Comparison of ENCODE assay signal across 8 mouse cellular contexts in the genomic region with DNA sequence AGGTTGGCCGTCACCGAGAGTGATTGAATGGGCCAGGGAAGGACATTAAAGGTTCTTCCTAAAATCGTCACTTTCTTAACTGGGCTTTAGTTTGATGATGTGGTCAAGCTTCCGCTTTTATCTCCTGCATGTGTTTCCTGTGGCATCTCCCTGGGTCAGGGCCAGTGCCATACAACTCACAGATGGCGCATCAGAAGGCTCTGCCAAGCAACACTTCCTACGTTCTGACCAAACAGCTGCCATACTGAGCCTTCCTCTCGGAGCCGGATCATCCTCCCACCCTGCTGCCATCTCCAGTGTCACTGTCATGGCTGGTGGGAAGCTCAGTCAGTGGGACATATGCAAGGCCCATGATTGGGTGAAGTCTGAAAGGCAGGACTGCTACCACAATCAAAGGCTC. TPM values are rescaled to one million over a fixed set of nuclear protein-coding genes. Genes with fewer than 3 reads are reported as not detected.
DNase-seq lines count a peak whose midpoint lies in the region; ATAC-seq lines count a peak whose summit lies in the region.
"Had no signal": no experiment of that assay in that cellular context is flagged by ENCODE, and none has a peak within 500 bp of the region (broad histone marks: within the 10 kb centered on the region; RNA-seq: fewer than 3 reads in every experiment).

No protein-coding gene starts in this region.

- WGBS in forebrain, embryonic 16.5 days = 71% methylated on average over 8 of the region's 8 CpGs

- DNase-seq in right cerebral cortex, adult 18-20 months = peak; percentile 88
- no peak for DNase-seq in right cerebral cortex, postnatal 4 days
- DNase-seq in left cerebral cortex, postnatal 14 days (ENCODE audit: low spot score in 2 of 2) = peak; percentile 61 to 78
- no peak for DNase-seq in Muller cell, postnatal 12 days (ENCODE audit: inconsistent ontology term)
- no peak for DNase-seq in kidney, postnatal 10 days

- no peaks in the 10 kb centered on the region for H3K9me3 ChIP-seq in forebrain, embryonic 16.5 days (ENCODE audit: control insufficient read depth, low read length)

- H3K4me2 ChIP-seq in forebrain, embryonic 16.5 days (ENCODE audit: low read length) = no peak overlapping the region

- no peaks in the 10 kb centered on the region for H3K27me3 ChIP-seq in forebrain, embryonic 16.5 days (replicated peaks; ENCODE audit: control insufficient read depth, insufficient read depth, low read length)

- no peak overlapping the region for H3K9ac ChIP-seq in forebrain, embryonic 16.5 days (replicated peaks; ENCODE audit: low read depth, low read length)

- H3K4me1 ChIP-seq in forebrain, embryonic 16.5 days (replicated peaks; ENCODE audit: control insufficient read depth, insufficient read depth, low read length) = peaks cover 18% of the 10 kb centered on the region

- no peak overlapping the region for H3K4me3 ChIP-seq in forebrain, embryonic 16.5 days (replicated peaks; ENCODE audit: low read length)
- H3K4me3 ChIP-seq: erythroblast, embryonic 14.5 days had no signal

- ATAC-seq in forebrain, embryonic 16.5 days = peak; percentile 47
- ATAC-seq in CD4-positive, CD25-positive, alpha-beta regulatory T cell, adult 4 months = no peak

- intact Hi-C loops in left cerebral cortex, postnatal 14 days (cut with DNase I) = no loop called here

- no peaks in the 10 kb centered on the region for H3K36me3 ChIP-seq in forebrain, embryonic 16.5 days (ENCODE audit: control insufficient read depth, insufficient read depth)

- H3K27ac ChIP-seq in forebrain, embryonic 16.5 days (ENCODE audit: low read length) = no peak overlapping the region

RNA-seq across cellular contexts. Expression of a gene that starts 6.7 kb away (rescaled TPM):
- polyA plus RNA-seq in forebrain, embryonic 16.5 days (2015; fragmentation: Nextera tagmentation; extraction: Ambion mirVana) = 10.8 and 12.3 TPM in 2 replicates
- 10 to 100 TPM; 20.4 to 31.3 TPM for total RNA-seq in left cerebral cortex, postnatal 14 days (2021)
- polyA plus RNA-seq in CD4-positive, CD25-positive, alpha-beta regulatory T cell, adult 4 months (2017; shearing (Covaris generic)) = 10 to 100 TPM; 20.1 to 22.6 TPM

Comparison
In these comparisons a context has a peak if more than half of its experiments do, and no peak if none do; other contexts are left out.
1. DNase-seq: peak in right cerebral cortex, adult 18-20 months (single experiment) and left cerebral cortex, postnatal 14 days (2 of 2); none in right cerebral cortex, postnatal 4 days (single experiment), Muller cell, postnatal 12 days (single experiment) and kidney, postnatal 10 days (single experiment).